Mouse (Mus musculus) CH12F3 (cell line): ENCODE measurements around the gene Tcn2.

ENCODE experiments used
- in situ Hi-C: fragments of 300-500 bp; cut with MboI; formaldehyde crosslinking; loops from 2 replicates; pipeline ENCODE4 v1.14.3; 2020; ENCODE audit warnings: low sequenced_read_pairs

Gene Tcn2

GRCm38 (mm10) chr11:3895458-3895857 lies 36.5 kb downstream of the Tcn2 start:
- in situ Hi-C loops: no loop called here

DNA sequence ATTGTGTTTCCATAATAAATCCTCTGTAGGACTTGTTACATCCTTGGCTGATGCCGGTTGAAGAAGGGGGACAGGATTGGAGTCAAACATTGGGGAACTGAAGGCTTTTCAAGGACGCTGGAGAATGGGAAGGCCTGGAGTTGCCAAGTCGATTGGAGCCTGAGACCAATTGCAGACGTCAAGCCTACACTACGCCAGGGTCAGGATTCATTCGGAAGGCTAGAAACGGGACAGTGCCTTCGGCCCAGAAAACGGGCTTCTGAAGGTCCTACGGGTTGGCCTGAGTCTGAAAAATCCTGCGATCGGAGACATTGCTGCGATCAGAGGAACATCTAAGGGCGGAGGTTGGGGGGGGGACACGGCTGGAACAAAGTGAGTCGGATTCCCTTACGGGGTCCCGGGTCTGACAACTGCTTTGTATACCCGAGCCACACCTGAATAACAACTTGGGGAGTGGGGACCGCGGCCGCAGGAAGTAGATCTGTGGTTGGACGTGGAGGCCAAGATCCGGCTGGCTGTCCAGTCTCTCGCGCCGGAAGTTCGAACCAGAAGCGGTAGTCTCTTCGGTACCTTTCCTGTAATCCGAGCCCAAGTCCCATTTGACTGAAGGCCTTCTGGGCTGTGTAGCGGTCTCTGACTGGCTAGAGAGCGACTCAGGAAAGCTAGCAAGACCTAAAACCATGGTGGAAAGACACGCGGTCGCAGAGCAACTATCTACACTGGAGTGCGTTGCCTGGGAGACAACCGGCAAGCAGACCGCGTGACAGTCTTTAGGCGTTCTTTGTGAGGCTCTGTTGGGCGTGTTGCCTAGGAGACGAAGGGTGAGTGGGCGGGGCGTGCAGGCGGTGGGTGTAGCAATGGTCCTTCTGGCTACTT lies 37.3 kb downstream of the Tcn2 start, which contains the start of the genes 4921536K21Rik and Dusp18:
Gene 4921536K21Rik (minus strand): TSS at position 693 of the 876 bp plus-strand sequence.
Gene Dusp18 (plus strand): TSS at position 835 of the 876 bp plus-strand sequence.
- in situ Hi-C loops: no loop called here

GRCm38 (mm10) chr11:3893970-3894369 lies 38.0 kb downstream of the Tcn2 start:
- in situ Hi-C loops: no loop called here

DNA sequence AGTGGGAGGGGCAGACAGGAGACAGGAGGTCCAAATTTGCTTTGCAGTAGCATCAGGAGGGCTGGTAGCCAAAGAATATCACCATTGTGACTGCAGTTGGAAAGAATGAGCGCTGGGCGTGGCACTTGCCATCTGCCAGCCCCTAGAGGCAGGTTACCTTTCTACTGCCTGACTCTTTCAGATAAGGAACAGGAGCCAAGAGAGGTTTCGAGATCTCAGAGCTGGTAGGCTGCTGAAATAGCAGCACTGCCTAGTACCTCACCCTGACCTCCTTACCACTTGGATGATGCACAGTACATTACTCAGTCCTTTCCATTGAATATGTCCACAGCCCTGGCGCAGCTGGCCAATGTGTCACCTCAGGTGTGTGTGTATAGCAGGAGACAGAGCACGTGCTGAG lies 44.6 kb downstream of the Tcn2 start:
- in situ Hi-C loops: no loop called here

DNA sequence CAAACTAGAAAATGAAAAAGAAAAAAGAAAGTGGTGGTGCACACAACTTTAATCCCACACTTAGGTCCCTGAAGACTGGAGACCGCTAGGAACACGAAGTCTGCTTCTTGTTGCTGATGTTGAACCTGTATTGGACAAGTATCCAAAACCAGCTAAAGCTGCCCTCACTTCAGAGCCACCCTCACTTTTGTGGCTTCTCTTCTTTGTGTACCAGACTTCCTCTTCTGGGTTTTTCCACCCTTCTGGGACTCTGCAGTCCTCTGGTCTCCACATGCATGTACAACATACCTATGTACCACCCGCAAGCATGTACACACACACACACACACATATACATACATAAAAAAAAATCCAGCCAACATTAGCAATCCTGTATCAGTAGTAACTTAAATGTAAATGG lies 48.2 kb downstream of the Tcn2 start:
- in situ Hi-C loops: no loop called here

DNA sequence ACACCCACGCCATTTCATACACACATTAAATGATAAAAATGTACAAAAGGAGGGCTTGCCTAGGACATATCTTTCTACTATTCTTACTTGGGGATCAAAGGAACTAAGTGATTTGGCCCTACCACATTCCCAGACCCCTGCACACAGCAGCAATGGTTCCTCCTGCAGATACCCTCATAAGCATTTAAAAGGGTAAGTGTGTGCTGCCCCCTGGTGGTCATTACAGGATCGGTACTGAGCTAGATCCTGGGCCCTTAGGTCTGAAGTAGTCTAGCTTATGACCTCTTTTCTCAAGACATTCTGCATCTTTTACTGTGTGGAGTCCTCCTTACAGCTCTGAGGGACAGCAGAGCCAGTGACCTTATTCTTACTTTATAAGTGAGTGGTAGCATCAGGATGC lies 52.1 kb downstream of the Tcn2 start:
- in situ Hi-C loops: no loop called here

- in situ Hi-C loops: no loop called here
These were observed 53.3 kb downstream of the Tcn2 start for GRCm38 (mm10) chr11:3878660-3879059.

DNA sequence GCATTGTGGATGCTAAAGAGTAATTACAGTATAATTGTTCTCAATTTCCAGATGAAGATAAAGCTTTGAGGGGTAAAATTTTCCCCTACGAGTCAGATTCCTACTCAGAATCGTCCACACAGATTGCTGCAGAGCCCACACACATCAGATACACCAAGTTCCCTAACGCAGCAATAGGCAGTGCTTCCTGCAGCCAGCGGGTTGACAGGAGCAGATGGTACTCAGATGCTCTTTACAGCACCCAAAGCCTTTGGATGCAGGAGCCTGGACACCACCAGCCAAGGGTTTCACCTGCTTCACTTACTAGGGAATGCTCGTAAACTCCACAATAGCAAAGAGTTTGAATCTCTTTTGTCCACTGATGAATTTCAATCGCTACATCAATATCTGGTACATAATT lies 55.5 kb downstream of the Tcn2 start:
- in situ Hi-C loops: no loop called here
